Mouse (Mus musculus) CD4-positive helper T cell, adult 2 months (primary cell): ENCODE measurements around the gene Vps37b.

Source experiments
- DNase-seq: peaks from one replicate; pipeline ENCODE4 v3.0.0-alpha.2; 2012; ENCODE audit warnings: low read depth, missing footprints, low spot score

Vps37b gene

GRCm38 (mm10) chr5:124003375-124003774 is 28.7 kb downstream of the Vps37b start:
- DNase-seq: no peak

- no peak for DNase-seq
These were observed 29.2 kb downstream of the Vps37b start for GRCm38 (mm10) chr5:124002876-124003275.

GRCm38 (mm10) chr5:124001274-124001673 is 30.8 kb downstream of the Vps37b start:
- DNase-seq: no peak

GRCm38 (mm10) chr5:124000824-124001223 is 31.2 kb downstream of the Vps37b start:
- DNase-seq: peak; percentile 82

GRCm38 (mm10) chr5:123998370-123998769 is 33.7 kb downstream of the Vps37b start:
- DNase-seq: no peak

GRCm38 (mm10) chr5:123997811-123998210 is 34.3 kb downstream of the Vps37b start:
- no peak for DNase-seq

GRCm38 (mm10) chr5:123997211-123997751 is 34.8 kb downstream of the Vps37b start:
- no peak for DNase-seq

- DNase-seq: no peak
These were observed 35.4 kb downstream of the Vps37b start for GRCm38 (mm10) chr5:123996695-123997094.

- DNase-seq: no peak
These were observed 35.9 kb downstream of the Vps37b start for GRCm38 (mm10) chr5:123996194-123996593.

- DNase-seq: no peak
These were observed 36.7 kb downstream of the Vps37b start for GRCm38 (mm10) chr5:123995388-123995787.

- DNase-seq: no peak
These were observed 37.6 kb downstream of the Vps37b start for GRCm38 (mm10) chr5:123994468-123994867.

GRCm38 (mm10) chr5:123993263-123994036 is 38.6 kb downstream of the Vps37b start:
- DNase-seq: no peak

- peak; percentile 61 for DNase-seq
These were observed 39.3 kb downstream of the Vps37b start for GRCm38 (mm10) chr5:123992794-123993193.

GRCm38 (mm10) chr5:123992193-123992637 is 39.9 kb downstream of the Vps37b start:
- no peak for DNase-seq

GRCm38 (mm10) chr5:123991321-123991720 is 40.7 kb downstream of the Vps37b start:
- no peak for DNase-seq

GRCm38 (mm10) chr5:123989941-123990885 is 41.9 kb downstream of the Vps37b start:
- DNase-seq: no peak

GRCm38 (mm10) chr5:123987511-123987910 is 44.6 kb downstream of the Vps37b start:
- DNase-seq: no peak

GRCm38 (mm10) chr5:123986925-123987324 is 45.1 kb downstream of the Vps37b start:
- DNase-seq: no peak

- no peak for DNase-seq
These were observed 46.6 kb downstream of the Vps37b start for GRCm38 (mm10) chr5:123985434-123985833.

- DNase-seq: no peak
These were observed 49.2 kb downstream of the Vps37b start for GRCm38 (mm10) chr5:123982838-123983237.

- no peak for DNase-seq
These were observed 50.9 kb downstream of the Vps37b start for GRCm38 (mm10) chr5:123981250-123981554.

- DNase-seq: peak; percentile 51
These were observed 51.4 kb downstream of the Vps37b start for GRCm38 (mm10) chr5:123980521-123981249.
